Mouse (Mus musculus) erythroblast, embryonic 14.5 days (primary cell): ENCODE measurements around the gene Wdr82.

ENCODE experiments used
- GATA1 ChIP-seq: IDR thresholded peaks from 2 replicates; pipeline ENCODE4 v1.6.1; 2012; ENCODE audit warnings: low read length, inconsistent platforms, mixed read lengths
- TAL1 ChIP-seq: IDR thresholded peaks from 3 replicates; pipeline ENCODE4 v1.6.1; 2012; ENCODE audit warnings: low read length, inconsistent platforms, mixed read lengths

- no peak for TF ChIP-seq GATA1
- TF ChIP-seq TAL1 = no peak
Measured at GRCm38 (mm10) chr9:106148541-106149398, 22.0 kb upstream of the Wdr82 start.
